Mouse (Mus musculus) CH12.LX (cell line): Measurements from ENCODE around the gene Adcy7. TPM values are rescaled to one million over a fixed set of nuclear protein-coding genes. Genes with fewer than 3 reads are reported as not detected.
A peak's percentile ranks its signal among the peaks of the same experiment; 100 is the strongest.

ENCODE experiments used
- DNase-seq: peaks from one replicate; pipeline ENCODE4 v3.0.0-alpha.2; 2013; ENCODE audit errors: extremely low read depth
- H3K27ac ChIP-seq: 2 replicates; pipeline ENCODE4 v1.5.1; 2012; ENCODE audit warnings: low read depth, mild to moderate bottlenecking, control low read depth, moderate library complexity; ENCODE audit not compliant: insufficient read depth
- H3K27me3 ChIP-seq: replicated peaks from 2 replicates; pipeline ENCODE3; 2012; ENCODE audit warnings: inconsistent platforms
- H3K36me3 ChIP-seq, 2 experiments: replicated peaks in 1 of 2; 2 replicates each; pipeline versions ENCODE3 to v1.6.1; 2012; ENCODE audit warnings: inconsistent platforms in 1 of 2, low read length in 1 of 2, mild to moderate bottlenecking in 1 of 2, mixed read lengths in 1 of 2, moderate library complexity in 1 of 2; ENCODE audit not compliant: control insufficient read depth in 1 of 2, insufficient read depth in 1 of 2
- H3K4me1 ChIP-seq, 2 experiments: 2 replicates each; pipeline ENCODE4 v1.6.1; 2012; ENCODE audit warnings: inconsistent platforms in 1 of 2, moderate library complexity in 1 of 2; ENCODE audit not compliant: insufficient read depth in 2 of 2, control insufficient read depth in 1 of 2
- H3K4me2 ChIP-seq: 2 replicates; pipeline ENCODE4 v1.6.1; 2012; ENCODE audit warnings: low read depth, mild to moderate bottlenecking, control low read depth; ENCODE audit not compliant: poor library complexity, insufficient read depth, severe bottlenecking
- H3K4me3 ChIP-seq, 3 experiments: fragments of 150-350 bp in 1 of 3; sonication (generic) in 1 of 3; replicated peaks in 1 of 3; 2 replicates each; pipeline versions ENCODE3 to v1.5.1; 2011 to 2012; ENCODE audit warnings: low read depth in 2 of 3, low read length in 2 of 3, mild to moderate bottlenecking in 2 of 3, moderate library complexity in 2 of 3, control low read depth in 1 of 3, improper control_type of control experiment in 1 of 3, inconsistent platforms in 1 of 3, mixed read lengths in 1 of 3; ENCODE audit not compliant: poor library complexity in 1 of 3
- H3K79me2 ChIP-seq: replicated peaks from 2 replicates; pipeline ENCODE4 v1.6.1; 2012; ENCODE audit warnings: mild to moderate bottlenecking, moderate library complexity; ENCODE audit not compliant: control insufficient read depth, poor library complexity, insufficient read depth, severe bottlenecking; ENCODE audit errors: extremely low read depth
- H3K9ac ChIP-seq: 2 replicates; pipeline ENCODE4 v1.6.1; 2012; ENCODE audit warnings: low read depth, mild to moderate bottlenecking, control low read depth, moderate library complexity; ENCODE audit not compliant: insufficient read depth
- H3K9me3 ChIP-seq: replicated peaks from 2 replicates; pipeline ENCODE3; 2012; ENCODE audit warnings: low read length, inconsistent platforms, mixed read lengths
- CHD2 ChIP-seq: IDR thresholded peaks from 2 replicates; pipeline ENCODE4 v1.6.1; 2011; ENCODE audit warnings: low read length, improper control_type of control experiment
- E2F4 ChIP-seq: IDR thresholded peaks from 2 replicates; pipeline ENCODE4 v1.6.1; 2011; ENCODE audit warnings: low read depth, low read length, improper control_type of control experiment; ENCODE audit not compliant: insufficient replicate concordance
- ELF1 ChIP-seq: IDR thresholded peaks from 2 replicates; pipeline ENCODE4 v1.6.1; 2014; ENCODE audit warnings: low read depth, mild to moderate bottlenecking, inconsistent platforms, low read length, improper control_type of control experiment
- EP300 ChIP-seq: IDR thresholded peaks from 2 replicates; pipeline ENCODE4 v1.6.1; 2011; ENCODE audit warnings: low read length, improper control_type of control experiment
- GABPA ChIP-seq: IDR thresholded peaks from 2 replicates; pipeline ENCODE4 v1.6.1; 2012; ENCODE audit warnings: low read depth, low read length, improper control_type of control experiment, inconsistent platforms; ENCODE audit not compliant: insufficient replicate concordance
- HCFC1 ChIP-seq: IDR thresholded peaks from 2 replicates; pipeline ENCODE4 v1.6.1; 2012; ENCODE audit warnings: low read depth, mild to moderate bottlenecking, inconsistent platforms, low read length, improper control_type of control experiment
- IRF4 ChIP-seq: IDR thresholded peaks from 2 replicates; pipeline ENCODE4 v1.6.1; 2014; ENCODE audit warnings: low read depth, mild to moderate bottlenecking, inconsistent platforms, low read length, improper control_type of control experiment
- JUN ChIP-seq: IDR thresholded peaks from 2 replicates; pipeline ENCODE4 v1.6.1; 2011; ENCODE audit warnings: low read depth, mild to moderate bottlenecking, low read length, improper control_type of control experiment, moderate library complexity; ENCODE audit not compliant: insufficient read depth
- KAT2A ChIP-seq: IDR thresholded peaks from 2 replicates; pipeline ENCODE4 v1.6.1; 2012; ENCODE audit warnings: low read length, improper control_type of control experiment, inconsistent platforms; ENCODE audit not compliant: insufficient replicate concordance
- MAFK ChIP-seq: IDR thresholded peaks from 2 replicates; pipeline ENCODE4 v1.6.1; 2011; ENCODE audit warnings: low read length, improper control_type of control experiment; ENCODE audit not compliant: insufficient replicate concordance
- MAX ChIP-seq: IDR thresholded peaks from 2 replicates; pipeline ENCODE4 v1.6.1; 2011; ENCODE audit warnings: low read length, improper control_type of control experiment
- MAZ ChIP-seq: IDR thresholded peaks from 2 replicates; pipeline ENCODE4 v1.6.1; 2012; ENCODE audit warnings: low read depth, mild to moderate bottlenecking, inconsistent platforms, low read length, improper control_type of control experiment, moderate library complexity
- MEF2A ChIP-seq: IDR thresholded peaks from 2 replicates; pipeline ENCODE4 v1.6.1; 2014; ENCODE audit warnings: low read depth, mild to moderate bottlenecking, inconsistent platforms, low read length, improper control_type of control experiment, borderline replicate concordance
- MXI1 ChIP-seq: IDR thresholded peaks from 2 replicates; pipeline ENCODE4 v1.6.1; 2011; ENCODE audit warnings: mild to moderate bottlenecking, low read depth, low read length, improper control_type of control experiment
- MYC ChIP-seq: IDR thresholded peaks from 2 replicates; pipeline ENCODE4 v1.6.1; 2011; ENCODE audit warnings: low read depth, mild to moderate bottlenecking, improper control_type of control experiment, low read length
- NELFE ChIP-seq: IDR thresholded peaks from 2 replicates; pipeline ENCODE4 v1.6.1; 2011; ENCODE audit warnings: low read depth, low read length, improper control_type of control experiment
- PAX5 ChIP-seq: IDR thresholded peaks from 2 replicates; pipeline ENCODE4 v1.6.1; 2012; ENCODE audit warnings: low read length, inconsistent platforms, mixed read lengths
- POLR2A ChIP-seq: IDR thresholded peaks from 2 replicates; pipeline ENCODE4 v1.6.1; 2011; ENCODE audit warnings: low read depth, mild to moderate bottlenecking, improper control_type of control experiment, low read length
- RAD21 ChIP-seq: IDR thresholded peaks from 2 replicates; pipeline ENCODE4 v1.6.1; 2011; ENCODE audit warnings: low read depth, mild to moderate bottlenecking, low read length, improper control_type of control experiment, moderate library complexity
- RCOR1 ChIP-seq: conservative IDR thresholded peaks from 2 replicates; pipeline ENCODE4 v1.6.1; 2012; ENCODE audit warnings: low read depth, mild to moderate bottlenecking, inconsistent platforms, low read length, improper control_type of control experiment
- SIN3A ChIP-seq: IDR thresholded peaks from 2 replicates; pipeline ENCODE4 v1.6.1; 2012; ENCODE audit warnings: low read length, improper control_type of control experiment, inconsistent platforms
- SMC3 ChIP-seq: IDR thresholded peaks from 2 replicates; pipeline ENCODE4 v1.6.1; 2011; ENCODE audit warnings: low read depth, low read length, improper control_type of control experiment
- TBP ChIP-seq: conservative IDR thresholded peaks from 2 replicates; pipeline ENCODE4 v1.6.1; 2011; ENCODE audit warnings: low read depth, low read length, improper control_type of control experiment
- UBTF ChIP-seq: IDR thresholded peaks from 2 replicates; pipeline ENCODE4 v1.6.1; 2012; ENCODE audit warnings: low read depth, mild to moderate bottlenecking, inconsistent platforms, low read length, improper control_type of control experiment, moderate library complexity
- USF1 ChIP-seq: IDR thresholded peaks from 2 replicates; pipeline ENCODE4 v1.6.1; 2014; ENCODE audit warnings: low read depth, mild to moderate bottlenecking, inconsistent platforms, low read length, improper control_type of control experiment
- USF2 ChIP-seq: conservative IDR thresholded peaks from 2 replicates; pipeline ENCODE4 v1.6.1; 2011; ENCODE audit warnings: low read depth, low read length, improper control_type of control experiment
- ZC3H11A ChIP-seq: IDR thresholded peaks from 2 replicates; pipeline ENCODE4 v1.6.1; 2012; ENCODE audit warnings: low read depth, mild to moderate bottlenecking, inconsistent platforms, low read length, improper control_type of control experiment
- ZNF384 ChIP-seq: IDR thresholded peaks from 2 replicates; pipeline ENCODE4 v1.6.1; 2012; ENCODE audit warnings: low read depth, low read length, improper control_type of control experiment, inconsistent platforms
- dilution Hi-C: fragments of 300-500 bp; cut with MboI; formaldehyde crosslinking; loops from 2 replicates; pipeline ENCODE4 v1.14.3; 2020; ENCODE audit warnings: low sequenced_read_pairs; ENCODE audit not compliant: extremely low pct_unique_long_range_greater_than_20kb, extremely low pct_ligation_motif_present
- in situ Hi-C: fragments of 300-500 bp; cut with MboI; formaldehyde crosslinking; loops from 3 replicates; pipeline ENCODE4 v1.14.3; 2019; ENCODE audit warnings: low sequenced_read_pairs, low pct_ligation_motif_present, low pct_unique_long_range_greater_than_20kb, mixed read lengths
- polyA plus RNA-seq: library from polyadenylated mRNA; unstranded; fragments of >175 nt; gene quantifications from 2 replicates; pipeline ENCODE4 v1.2.1, GENCODE M21; 2012; ENCODE audit warnings: low read depth; ENCODE audit not compliant: insufficient read length
- total RNA-seq, 2 experiments: library from RNA; depleted of rRNA; stranded (reverse); fragments of 300-350 nt in 1 of 2; fragments of >200 nt in 1 of 2; gene quantifications; 2 replicates each; pipeline ENCODE4 v1.2.3; 2012 to 2014

Gene Adcy7
- total and polyA plus RNA-seq, 3 experiments: 25.7 to 28.5 (median 27.0) TPM

DNA sequence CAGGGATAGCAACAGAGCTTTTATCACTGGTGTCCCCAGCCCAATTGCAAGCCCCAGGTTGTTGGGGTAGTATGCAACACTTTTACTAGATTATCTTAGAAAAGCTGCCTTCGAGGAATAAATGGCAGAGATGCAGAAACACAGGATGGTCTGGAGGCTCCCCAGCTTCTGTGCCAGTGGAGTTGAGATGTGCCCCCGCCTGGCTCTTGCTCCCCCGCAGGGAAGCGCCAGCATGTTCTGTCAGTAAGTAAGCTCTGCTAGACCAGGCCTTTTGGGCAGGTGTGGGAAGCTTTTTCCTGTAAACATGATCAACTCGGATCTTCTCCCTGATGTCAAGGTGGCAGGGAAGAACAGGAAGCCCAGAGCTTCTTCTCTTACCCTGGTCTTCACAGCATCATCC lies 32.9 kb upstream of the Adcy7 start:
- no peak overlapping the region for H3K4me3 ChIP-seq
- peaks cover 3 to 37% of the 10 kb centered on the region in 2 experiments for H3K36me3 ChIP-seq
- DNase-seq: no peak
- dilution Hi-C loops (no loop called here), in situ Hi-C loops (loop anchor here (5.0 kb wide), 1 partner anchor 37 kb away; no protein-coding TSS in a partner anchor)
- peaks cover 10% of the 10 kb centered on the region for H3K79me2 ChIP-seq
- no peaks in the 10 kb centered on the region for H3K27me3 ChIP-seq
- no peak overlapping the region for H3K4me2 ChIP-seq
- no peak overlapping the region for H3K27ac ChIP-seq
- no peaks in the 10 kb centered on the region for H3K9me3 ChIP-seq
- TF ChIP-seq RAD21: no peak
- TF ChIP-seq RCOR1: no peak
- TF ChIP-seq GABPA: no peak
- no peak for TF ChIP-seq NELFE
- no peak for TF ChIP-seq MYC
- TF ChIP-seq ZC3H11A: no peak
- no peak for TF ChIP-seq KAT2A
- no peak for TF ChIP-seq E2F4
- no peak for TF ChIP-seq ELF1
- no peak for TF ChIP-seq MXI1
- no peak for TF ChIP-seq SMC3
- no peak for TF ChIP-seq PAX5
- no peak for TF ChIP-seq USF2
- no peak for TF ChIP-seq ZNF384
- TF ChIP-seq MAX: no peak
- TF ChIP-seq USF1: no peak
- peaks cover 10 to 28% of the 10 kb centered on the region in 2 experiments for H3K4me1 ChIP-seq
- H3K9ac ChIP-seq: no peak overlapping the region

DNA sequence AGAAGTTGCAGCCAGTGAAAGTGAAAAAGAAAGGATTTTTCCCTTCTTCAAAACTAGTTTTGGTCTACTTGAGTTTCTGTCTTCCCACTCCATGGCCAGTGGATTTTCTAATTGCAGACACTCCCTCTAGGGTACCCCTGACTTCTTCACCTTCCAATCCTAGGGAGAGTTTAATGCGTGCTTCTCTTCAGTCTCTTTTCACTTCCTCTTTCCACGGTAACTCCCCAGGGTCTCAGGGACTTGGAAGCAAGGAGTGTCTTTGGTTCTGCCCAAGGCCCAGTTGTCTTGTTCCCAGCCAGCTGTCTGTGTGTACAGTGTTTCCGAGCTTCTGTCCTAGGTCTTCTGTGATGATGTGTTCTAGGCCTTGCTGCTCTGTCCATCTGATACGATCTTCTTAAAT lies 30.3 kb upstream of the Adcy7 start:
- Histone ChIP-seq H3K9me3 (no peaks in the 10 kb centered on the region), H3K36me3 (peaks cover 11 to 49% of the 10 kb centered on the region in 2 experiments), H3K9ac (no peak overlapping the region), H3K4me3 (no peak overlapping the region), H3K27me3 (no peaks in the 10 kb centered on the region), H3K4me2 (peak overlapping the region; percentile 36; the same call in 1 of the 2 replicates), H3K4me1 (peaks cover 10 to 28% of the 10 kb centered on the region in 2 experiments), H3K27ac (no peak overlapping the region), H3K79me2 (peaks cover 6% of the 10 kb centered on the region; the same call in 1 of the 2 replicates)
- dilution Hi-C loops: no loop called here
- in situ Hi-C loops: no loop called here
- no peak for TF ChIP-seq HCFC1
- no peak for TF ChIP-seq POLR2A
- TF ChIP-seq IRF4: peak; percentile 88
- TF ChIP-seq EP300: peak; percentile 89
- TF ChIP-seq RAD21: no peak
- 0 out of 2 replicates have a peak, but pooled peaks have one; percentile 34 for TF ChIP-seq MEF2A
- 0 out of 2 replicates have a peak, but pooled peaks have one; percentile 26 for TF ChIP-seq MYC
- TF ChIP-seq MAFK: no peak
- TF ChIP-seq JUN: no peak
- TF ChIP-seq UBTF: no peak
- TF ChIP-seq USF1: no peak
- no peak for TF ChIP-seq SIN3A
- TF ChIP-seq MAZ: no peak
- no peak for TF ChIP-seq TBP
- peak; percentile 12; the same call in 1 of the 2 replicates for TF ChIP-seq CHD2
- peak; percentile 82 for DNase-seq
